Mouse (Mus musculus) ovary, postnatal 36 days (tissue): ENCODE measurements around the gene Armcx5.
A peak's percentile ranks its signal among the peaks of the same experiment; 100 is the strongest.
"Not testable (repeated sequence)": the region's sequence is repeated elsewhere in the genome, so short reads cannot be mapped to it uniquely, and the experiment has no call there.

Experiments used
- DNase-seq: peaks from one replicate; pipeline ENCODE4 v3.0.0; 2022; ENCODE audit warnings: low spot score, mixed read lengths

The Armcx5 gene

GRCm38 (mm10) chrX:135742304-135743055 is at the start of gene Armcx5, which contains the start of gene Gprasp1:
Gene Armcx5, plus strand, starts transcription at chrX:135742733.
Gene Gprasp1, plus strand, starts transcription at chrX:135742733.
- peak; percentile 79 for DNase-seq

DNA sequence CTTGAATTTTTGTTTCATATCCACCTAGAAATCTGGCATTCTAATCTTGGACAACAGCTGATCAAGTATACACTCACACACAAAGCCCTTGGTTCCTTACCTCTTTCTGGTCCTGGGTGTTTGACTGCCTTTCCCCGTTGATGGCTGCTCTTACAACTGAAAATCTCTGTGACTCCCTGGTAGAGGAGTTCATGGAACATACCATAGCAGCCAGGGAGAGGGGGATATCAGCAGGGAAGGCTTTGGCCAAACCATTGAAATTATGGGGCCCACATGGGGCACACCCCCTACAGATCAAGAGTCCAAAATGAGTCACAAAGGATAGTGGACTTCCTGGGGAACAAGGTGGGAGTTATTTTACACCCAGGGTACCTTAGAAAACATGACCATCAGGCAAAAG is 48.9 kb upstream of the Armcx5 start, which contains the start of gene Tcp11x2:
Gene Tcp11x2, minus strand, starts transcription at position 158 of the 400 bp plus-strand sequence.
- DNase-seq: no peak

DNA sequence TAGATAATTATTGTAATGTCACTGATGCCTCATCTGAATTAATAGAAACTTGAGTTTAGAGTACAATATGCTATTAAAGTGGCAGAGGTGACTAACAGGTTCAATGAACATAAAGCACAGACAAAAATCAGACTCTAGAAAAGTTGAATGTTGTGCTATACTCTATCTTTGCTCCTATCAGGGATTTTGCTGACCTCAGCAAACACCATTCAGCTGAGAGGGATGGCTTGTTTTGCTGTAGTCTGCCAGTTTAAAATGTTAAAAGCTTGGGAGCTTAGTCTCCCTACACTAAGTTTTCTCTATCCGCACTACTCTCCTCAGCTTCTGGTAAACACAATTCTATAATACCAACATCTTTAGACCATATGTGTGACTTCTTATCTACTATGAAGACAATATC is 39.4 kb upstream of the Armcx5 start:
- DNase-seq: no peak

- DNase-seq: no peak
These were observed 38.2 kb upstream of the Armcx5 start for GRCm38 (mm10) chrX:135704349-135704748.

GRCm38 (mm10) chrX:135712845-135713244 is 29.7 kb upstream of the Armcx5 start:
- DNase-seq: no peak

DNA sequence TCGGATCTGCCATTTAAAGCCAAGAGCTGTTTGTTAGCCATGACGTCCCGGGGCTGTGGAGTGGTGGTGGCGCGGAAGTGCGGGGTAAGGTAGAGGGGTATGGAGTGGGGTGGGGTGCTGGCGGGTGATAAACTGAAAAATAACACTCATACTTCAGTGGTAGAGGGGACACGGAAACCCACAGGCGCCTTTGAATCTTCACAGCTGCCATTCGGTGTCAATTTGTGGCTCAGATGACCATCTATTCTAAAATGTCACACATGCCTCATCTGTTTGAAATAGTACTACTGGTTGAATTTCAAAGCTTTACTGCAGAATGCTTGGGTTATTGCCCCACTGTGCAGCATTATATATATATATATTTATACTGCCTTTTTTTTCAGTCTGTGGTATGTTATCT is 17.4 kb upstream of the Armcx5 start, which contains the start of gene Tmsb15a:
Gene Tmsb15a, minus strand, starts transcription at position 101 of the 400 bp plus-strand sequence.
- no peak for DNase-seq

DNA sequence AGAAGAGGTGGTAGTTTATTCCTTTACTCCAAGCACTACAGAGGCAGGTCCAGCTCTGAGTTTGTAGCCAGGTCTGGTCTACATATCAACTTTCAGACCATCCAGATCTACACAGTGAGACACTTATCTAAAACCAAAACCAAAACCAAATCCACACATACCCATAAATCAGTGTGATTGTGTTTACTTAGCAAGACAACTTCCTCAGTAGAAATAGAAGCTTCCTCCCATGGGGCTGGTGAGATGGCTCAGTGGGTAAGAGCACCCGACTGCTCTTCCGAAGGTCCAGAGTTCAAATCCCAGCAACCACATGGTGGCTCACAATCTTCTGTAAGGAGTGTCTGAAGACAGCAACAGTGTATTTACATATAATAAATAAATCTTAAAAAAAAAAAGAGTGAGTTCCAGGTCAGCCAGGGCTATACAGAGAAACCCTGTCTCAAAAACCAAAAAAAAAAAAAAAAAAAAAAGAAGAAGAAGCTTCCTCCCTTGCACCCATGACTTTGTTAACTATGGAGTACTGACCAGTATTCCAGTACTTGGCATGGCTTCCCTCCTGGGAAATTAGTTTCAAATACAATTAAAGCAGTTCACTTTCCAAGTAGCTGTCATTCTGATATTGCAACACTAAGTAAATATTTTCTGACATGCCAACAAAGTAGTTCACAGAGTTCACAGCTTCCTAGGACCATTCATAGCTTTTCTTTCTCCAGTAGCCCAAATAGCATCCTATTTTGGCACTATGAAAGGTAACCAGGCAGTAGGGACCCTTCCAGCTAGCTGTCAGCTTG is 3.6 kb upstream of the Armcx5 start:
- no peak for DNase-seq

DNA sequence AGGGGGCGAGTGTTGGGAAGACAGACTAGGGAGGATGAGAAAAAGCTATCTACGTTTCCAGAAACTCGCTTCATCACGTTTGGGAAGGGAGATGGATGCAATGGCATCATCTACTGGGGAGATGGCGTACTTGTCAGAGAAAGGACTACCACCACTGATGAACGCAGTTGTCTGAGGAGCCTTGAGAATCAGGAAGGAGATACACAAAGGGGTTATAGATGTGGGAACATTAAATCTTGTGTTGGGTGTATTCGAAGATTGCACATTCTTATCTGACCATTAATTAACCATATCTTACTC is 473 bp downstream of the Armcx5 start:
- no peak for DNase-seq

GRCm38 (mm10) chrX:135745376-135745775 is 2.8 kb downstream of the Armcx5 start:
- DNase-seq: not testable (repeated sequence)

DNA sequence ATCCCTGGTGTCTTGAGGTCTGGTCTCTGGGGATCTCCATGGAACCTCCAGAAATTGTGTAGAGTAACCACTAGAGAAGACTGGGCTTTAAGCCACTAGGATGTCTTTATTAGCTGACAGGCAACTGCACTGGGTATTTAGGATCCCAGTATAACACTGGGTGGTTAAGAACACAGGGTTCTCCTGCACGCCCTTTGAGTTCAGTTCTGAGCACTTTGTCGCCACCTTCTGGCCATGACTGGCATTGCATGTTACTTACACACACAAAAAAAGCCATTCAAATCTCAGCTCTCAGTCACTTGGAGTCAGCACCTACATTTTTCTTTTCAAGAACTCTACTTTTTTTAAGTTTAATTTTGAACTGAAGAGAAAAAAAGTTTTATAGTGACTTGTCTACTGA is 10.3 kb downstream of the Armcx5 start:
- peak; percentile 64 for DNase-seq

GRCm38 (mm10) chrX:135761707-135762106 is 19.2 kb downstream of the Armcx5 start:
- no peak for DNase-seq

DNA sequence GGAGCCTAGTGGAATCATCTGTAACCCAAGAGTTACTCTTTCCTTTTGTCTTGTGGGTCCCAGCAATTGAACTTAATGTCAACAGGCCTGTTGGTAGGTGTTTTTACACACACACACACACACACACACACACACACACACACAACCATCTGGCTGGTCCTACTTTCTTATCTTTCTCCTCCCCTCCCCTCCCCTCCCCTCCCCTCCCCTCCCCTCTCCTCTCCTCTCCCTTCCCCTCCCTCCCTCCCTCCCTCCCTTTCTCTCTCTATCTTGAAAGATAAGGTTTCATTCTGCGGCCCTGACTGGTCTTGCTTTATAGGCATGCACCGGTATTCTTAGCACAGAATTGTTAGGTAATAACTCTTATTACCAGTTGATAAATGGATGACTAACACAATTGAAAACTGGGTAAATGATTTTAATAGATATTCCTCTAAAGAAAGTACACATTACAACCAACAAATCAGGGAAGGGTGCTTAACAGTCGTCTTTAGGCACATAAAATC is 25.6 kb downstream of the Armcx5 start:
- DNase-seq: no peak

DNA sequence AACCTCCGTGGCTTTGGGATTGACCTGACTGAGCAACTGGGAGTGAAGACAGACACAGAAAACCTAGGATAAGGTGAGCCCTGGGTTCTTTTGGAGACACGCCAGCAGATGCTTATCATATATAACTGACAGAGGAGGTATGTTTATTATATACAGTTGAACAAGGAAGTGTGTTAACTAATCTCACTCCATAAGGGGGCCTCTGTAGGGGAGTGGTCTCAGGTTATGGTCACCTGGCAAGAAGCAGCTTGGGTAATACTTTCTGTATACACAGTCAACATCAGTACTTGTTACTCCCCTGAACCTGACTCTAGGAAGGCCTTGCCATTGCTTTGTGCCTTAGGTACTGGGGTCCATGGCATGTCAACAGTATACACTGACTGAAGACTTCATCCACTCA is 26.0 kb downstream of the Armcx5 start:
- no peak for DNase-seq

DNA sequence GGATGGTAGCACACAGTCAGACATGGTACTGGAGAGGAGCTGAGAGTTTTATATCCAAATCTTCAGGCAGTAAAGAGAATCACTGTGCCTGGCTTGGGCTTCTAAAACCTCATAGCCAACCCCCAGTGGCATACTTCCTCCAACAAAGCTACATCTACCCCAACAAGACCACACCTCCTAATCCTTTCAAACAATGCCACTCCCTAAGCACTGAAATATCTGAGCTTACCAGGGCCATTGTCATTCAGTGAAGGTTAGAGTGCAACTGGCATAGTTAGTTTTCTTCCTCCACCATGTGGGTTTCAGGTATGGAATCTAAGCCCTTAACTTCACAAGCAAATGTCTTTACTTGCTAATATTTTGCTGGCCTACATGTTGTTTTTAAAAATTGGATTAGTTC is 49.0 kb downstream of the Armcx5 start:
- no peak for DNase-seq

- no peak for DNase-seq
These were observed 49.8 kb downstream of the Armcx5 start for GRCm38 (mm10) chrX:135792326-135792725.

GRCm38 (mm10) chrX:135795591-135796304 is 53.2 kb downstream of the Armcx5 start:
- DNase-seq: peak; percentile 71

GRCm38 (mm10) chrX:135796305-135797211 is 54.0 kb downstream of the Armcx5 start:
- DNase-seq: not testable (repeated sequence)
